Mouse (Mus musculus): ENCODE data around the gene Nfatc2.

Gene Nfatc2

GRCm38 (mm10) chr2:168609653-168610248 is 8.3 kb upstream of the Nfatc2 start:
- no peak for DNase-seq (ENCODE audit: inconsistent age in 2 of 2, low spot score in 1 of 2)

DNA sequence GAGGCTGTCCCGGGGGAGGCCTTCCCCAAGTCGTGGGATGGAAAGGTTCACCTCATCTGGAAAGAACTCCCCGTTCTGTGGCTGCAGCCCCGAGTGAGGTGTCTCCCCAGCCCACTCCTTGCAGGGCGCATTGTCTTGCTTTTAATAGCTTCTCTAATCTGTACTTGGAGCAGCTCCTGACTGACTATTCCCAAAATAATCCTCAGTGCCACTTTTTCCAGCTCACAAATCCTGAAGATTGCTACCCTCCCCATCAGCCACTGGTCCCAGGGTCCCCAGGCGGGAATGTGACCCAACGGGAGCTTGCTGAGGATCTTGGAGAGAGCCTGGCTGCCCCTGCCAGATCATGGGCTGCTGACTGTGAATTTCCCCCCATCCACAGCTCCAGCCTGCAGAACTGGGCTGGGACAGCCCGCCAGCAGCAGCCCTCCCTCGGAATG is 6.7 kb upstream of the Nfatc2 start:
- no peak for DNase-seq (ENCODE audit: inconsistent age in 2 of 2, low spot score in 1 of 2)

DNA sequence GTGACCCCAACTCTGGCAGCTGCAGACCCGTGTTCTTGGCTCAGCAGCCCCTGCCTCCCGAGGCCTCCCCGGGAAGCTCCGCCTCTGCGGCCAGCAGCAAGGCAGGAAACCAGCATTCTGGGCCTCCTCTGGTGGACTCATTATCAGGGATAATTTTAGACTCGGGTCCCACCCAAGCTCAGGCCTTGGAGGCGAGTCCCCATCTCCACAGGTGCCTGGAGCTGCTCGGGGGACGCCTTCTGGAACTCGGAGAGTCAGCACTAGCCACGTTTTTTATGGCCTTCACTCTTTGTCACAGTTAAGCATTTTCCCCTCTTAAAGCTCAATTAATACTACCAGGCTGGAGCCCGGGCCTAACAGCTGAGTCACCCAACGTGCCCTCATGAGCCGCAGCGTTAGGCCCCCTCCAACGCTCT is 3.2 kb upstream of the Nfatc2 start:
- DNase-seq (ENCODE audit: inconsistent age in 2 of 2, low spot score in 1 of 2) = no peak

- no peak for DNase-seq (ENCODE audit: inconsistent age in 2 of 2, low spot score in 1 of 2)
These were observed 907 bp upstream of the Nfatc2 start for GRCm38 (mm10) chr2:168602387-168602741.

DNA sequence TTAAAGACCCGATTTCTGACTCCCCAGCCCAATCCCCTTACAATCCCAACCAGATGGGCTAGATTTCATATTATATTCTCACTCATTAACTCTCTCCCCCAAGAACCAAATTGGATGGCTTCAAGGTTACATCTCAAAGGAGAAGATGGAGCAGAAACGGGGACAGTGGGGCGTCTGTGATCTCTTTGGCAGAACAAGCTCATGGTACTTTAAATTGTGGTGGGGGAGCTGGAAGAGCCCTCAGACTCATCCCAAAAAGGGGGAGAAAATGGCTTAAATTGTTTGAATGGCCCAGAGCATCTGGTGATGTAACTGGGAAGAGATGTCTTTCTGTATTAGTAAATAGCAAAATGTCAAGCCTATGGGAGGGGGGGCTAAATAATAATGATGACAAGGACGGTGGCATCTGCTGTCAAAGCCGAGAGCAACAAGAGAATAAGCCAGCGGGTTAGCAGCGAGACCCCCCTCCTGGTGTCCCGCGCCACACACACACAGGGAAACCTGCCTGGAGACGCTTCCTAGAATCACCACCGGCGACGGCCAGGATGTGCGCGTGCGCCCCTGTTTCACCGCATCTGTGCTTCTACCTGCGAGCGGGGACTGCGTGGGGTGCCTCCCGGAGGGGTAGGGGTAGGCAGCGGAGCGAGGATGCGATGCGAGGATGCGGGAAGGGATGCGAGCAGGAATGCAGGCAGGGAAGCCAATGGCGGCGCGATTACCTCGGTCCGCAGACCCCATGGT is 537 bp downstream of the Nfatc2 start:
- DNase-seq (ENCODE audit: inconsistent age in 2 of 2, low spot score in 1 of 2) = peak in 1 of 2 experiments; percentile 34

- no peak for DNase-seq (ENCODE audit: inconsistent age in 2 of 2, low spot score in 1 of 2)
These were observed 5.8 kb downstream of the Nfatc2 start for GRCm38 (mm10) chr2:168595693-168596092.

GRCm38 (mm10) chr2:168593676-168594075 is 7.8 kb downstream of the Nfatc2 start:
- peak; percentile 77 to 89 for DNase-seq (ENCODE audit: inconsistent age in 2 of 2, low spot score in 1 of 2)

GRCm38 (mm10) chr2:168593004-168593403 is 8.5 kb downstream of the Nfatc2 start:
- no peak for DNase-seq (ENCODE audit: inconsistent age in 2 of 2, low spot score in 1 of 2)

GRCm38 (mm10) chr2:168591076-168591475 is 10.4 kb downstream of the Nfatc2 start:
- no peak for DNase-seq (ENCODE audit: inconsistent age in 2 of 2, low spot score in 1 of 2)

DNA sequence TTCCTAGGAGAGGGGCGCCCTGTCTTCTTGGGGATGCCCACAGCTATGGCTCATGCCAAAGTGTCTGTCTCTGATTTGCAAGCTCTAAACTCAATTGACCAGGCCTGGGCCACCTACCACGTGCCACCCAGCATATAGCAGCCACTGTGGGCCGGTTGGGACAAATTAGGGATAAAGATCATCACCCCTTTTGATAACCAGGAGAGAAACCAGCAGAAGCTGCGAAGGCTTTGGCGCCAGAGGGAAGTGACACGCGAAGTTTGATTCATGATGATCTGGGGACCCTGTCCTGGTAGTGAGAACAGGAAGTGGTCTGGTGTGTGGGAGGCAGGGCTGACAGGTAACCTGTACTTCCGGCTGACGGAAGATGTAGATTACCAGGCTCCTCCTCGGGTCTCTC is 10.9 kb downstream of the Nfatc2 start:
- no peak for DNase-seq (ENCODE audit: inconsistent age in 2 of 2, low spot score in 1 of 2)

DNA sequence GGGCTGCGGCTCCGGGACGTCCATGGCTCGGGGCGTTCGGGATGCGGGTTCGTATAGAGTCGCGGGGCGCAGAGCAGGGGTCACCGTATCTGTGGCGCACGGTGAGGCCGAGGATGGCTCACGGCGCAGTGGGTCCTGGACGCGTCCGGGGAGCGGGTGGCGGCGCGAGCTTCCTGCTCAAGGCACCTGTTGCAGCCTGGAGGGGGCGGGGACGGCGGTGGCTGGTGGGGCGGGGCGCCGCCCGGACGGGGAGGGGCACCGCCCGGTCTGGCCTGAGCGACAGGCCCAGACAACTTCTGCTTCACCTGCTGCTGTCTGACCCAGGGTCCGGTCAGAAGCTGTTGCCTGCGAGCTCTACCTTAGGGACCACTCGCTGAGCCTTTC is 11.3 kb downstream of the Nfatc2 start:
- peak; percentile 61 to 77 for DNase-seq (ENCODE audit: inconsistent age in 2 of 2, low spot score in 1 of 2)

DNA sequence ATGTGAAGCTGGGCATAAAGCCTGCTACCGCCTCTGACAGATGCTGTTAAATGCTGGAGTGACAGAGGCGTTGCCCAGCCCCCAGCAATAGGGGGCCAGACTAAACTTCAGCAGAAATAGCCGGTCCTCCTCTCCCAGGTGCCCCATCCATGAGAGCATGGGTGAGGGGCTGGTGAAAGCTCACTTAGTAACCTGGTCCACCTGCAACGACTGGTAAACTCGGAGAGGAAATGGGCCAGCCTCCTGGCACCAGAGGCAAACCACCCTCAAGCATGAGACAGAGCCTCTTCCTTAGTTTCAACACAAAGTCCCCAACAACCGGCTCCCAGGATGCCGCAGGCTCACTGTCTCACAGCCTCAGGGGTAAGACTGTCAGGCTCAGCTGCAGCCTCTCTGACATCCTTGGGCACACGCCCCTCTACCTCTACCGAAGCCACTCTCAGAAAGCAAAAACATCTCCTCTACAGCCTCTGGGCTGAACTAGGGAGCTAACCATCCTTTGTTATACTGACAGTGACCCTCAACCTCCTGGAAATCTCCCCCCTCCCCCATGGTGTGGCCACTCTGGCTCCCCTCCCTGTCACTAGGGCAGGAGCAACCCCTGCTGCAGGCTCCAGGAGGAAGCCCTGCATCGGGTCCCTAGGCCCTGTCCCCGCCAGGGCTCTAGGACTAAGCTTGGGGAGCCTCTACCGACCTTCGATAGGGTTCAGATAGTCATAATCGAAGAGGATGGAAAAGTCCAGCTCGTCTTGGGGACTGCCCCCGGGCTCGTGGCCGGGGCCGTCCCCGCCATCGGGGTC is 11.9 kb downstream of the Nfatc2 start:
- DNase-seq (ENCODE audit: inconsistent age in 2 of 2, low spot score in 1 of 2) = peak; percentile 27 to 69

- DNase-seq (ENCODE audit: inconsistent age in 2 of 2, low spot score in 1 of 2) = no peak
These were observed 12.7 kb downstream of the Nfatc2 start for GRCm38 (mm10) chr2:168588591-168589367.

DNA sequence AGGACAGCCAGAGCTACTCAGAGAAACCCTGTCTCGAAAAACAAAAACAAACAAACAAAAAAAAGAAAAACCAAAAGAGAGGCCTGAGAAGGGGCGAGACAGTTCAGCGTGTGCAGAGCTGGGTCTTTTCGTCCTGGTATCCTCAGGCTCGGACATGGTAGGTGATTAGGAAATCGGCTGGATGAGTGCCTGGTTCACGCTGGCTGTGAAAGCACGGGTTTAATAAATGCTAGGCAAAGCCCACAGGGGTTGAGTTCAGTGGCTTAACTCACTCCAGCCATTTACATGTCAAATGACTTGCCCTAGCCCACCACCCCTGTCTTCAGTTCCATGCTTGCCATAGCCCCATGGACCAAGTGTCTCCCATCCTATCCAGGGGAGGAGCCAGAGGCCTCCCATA is 14.3 kb downstream of the Nfatc2 start:
- no peak for DNase-seq (ENCODE audit: inconsistent age in 2 of 2, low spot score in 1 of 2)

DNA sequence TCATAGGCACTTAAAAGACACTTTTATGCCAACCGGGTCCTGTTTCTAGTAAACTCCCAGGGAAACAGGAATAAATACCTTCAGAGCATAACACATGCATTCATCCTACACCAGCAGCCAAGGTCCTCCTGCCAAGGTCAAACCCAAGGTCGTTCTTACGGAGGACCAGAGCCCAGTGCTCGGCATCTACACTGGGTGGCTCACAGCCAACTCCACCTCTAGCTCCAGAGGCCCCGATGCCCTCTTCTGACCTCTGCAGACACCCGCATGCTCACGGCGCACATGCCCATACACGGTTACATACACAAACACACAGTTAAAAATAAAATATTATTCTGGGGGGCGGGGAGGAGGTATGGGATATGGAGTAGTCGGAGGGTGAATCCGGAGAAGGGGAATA is 14.9 kb downstream of the Nfatc2 start:
- DNase-seq (ENCODE audit: inconsistent age in 2 of 2, low spot score in 1 of 2) = no peak

DNA sequence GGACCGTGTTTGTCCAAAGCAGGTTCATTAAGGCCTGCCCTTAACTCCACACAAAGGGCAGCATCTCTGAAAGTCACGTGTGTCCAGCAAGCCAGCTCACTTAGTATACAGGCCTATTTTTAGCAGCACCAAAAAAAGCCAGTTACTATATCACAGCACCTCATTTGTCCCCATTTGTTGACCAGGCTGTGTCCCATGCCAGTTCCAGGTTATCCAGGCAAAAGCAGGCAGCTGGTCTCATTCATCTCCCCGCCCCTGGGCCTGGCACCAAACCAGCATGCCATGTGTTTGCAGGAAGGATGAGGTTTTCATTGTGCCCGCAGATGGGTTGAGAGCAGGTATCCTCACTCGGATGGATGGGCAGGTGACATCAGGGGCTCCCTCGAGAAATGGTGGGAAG is 16.6 kb downstream of the Nfatc2 start:
- no peak for DNase-seq (ENCODE audit: inconsistent age in 2 of 2, low spot score in 1 of 2)

GRCm38 (mm10) chr2:168584408-168584807 is 17.0 kb downstream of the Nfatc2 start:
- no peak for DNase-seq (ENCODE audit: inconsistent age in 2 of 2, low spot score in 1 of 2)

DNA sequence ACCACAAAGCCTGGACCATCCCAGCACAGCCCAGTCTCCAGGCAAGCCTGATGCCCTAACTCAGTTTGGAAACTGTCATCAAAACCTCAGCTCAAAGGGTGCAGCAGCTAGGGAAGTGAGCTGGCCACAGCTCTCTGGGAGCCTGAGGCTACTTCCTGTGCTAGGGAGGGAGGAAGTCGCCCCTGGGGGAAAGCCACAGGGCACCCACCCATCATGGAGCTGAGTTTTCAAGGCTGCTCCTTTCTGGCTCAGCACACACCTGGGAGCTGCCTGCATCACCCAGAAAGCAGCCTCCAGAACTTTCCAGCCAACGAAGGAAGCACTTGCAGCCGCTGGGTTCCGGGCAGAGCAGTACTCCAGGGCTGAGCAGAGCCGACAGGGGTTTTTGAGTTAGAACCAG is 18.4 kb downstream of the Nfatc2 start:
- no peak for DNase-seq (ENCODE audit: inconsistent age in 2 of 2, low spot score in 1 of 2)

- no peak for DNase-seq (ENCODE audit: inconsistent age in 2 of 2, low spot score in 1 of 2)
These were observed 20.1 kb downstream of the Nfatc2 start for GRCm38 (mm10) chr2:168581207-168581854.

- DNase-seq (ENCODE audit: inconsistent age in 2 of 2, low spot score in 1 of 2) = no peak
These were observed 21.1 kb downstream of the Nfatc2 start for GRCm38 (mm10) chr2:168580295-168580915.

Measured in adrenal gland, adult (tissue).